Mouse (Mus musculus): Measurements from ENCODE around the gene 9130019O22Rik. TPM values are rescaled to one million over a fixed set of nuclear protein-coding genes. Genes with fewer than 3 reads are reported as not detected.
"Not testable (repeated sequence)": the region's sequence is repeated elsewhere in the genome, so short reads cannot be mapped to it uniquely, and the experiment has no call there.

Gene 9130019O22Rik
- total and polyA plus RNA-seq, 3 experiments = 1.2 to 10.2 (median 5.0) TPM

- Histone ChIP-seq H3K4me1 (ENCODE audit: insufficient read depth, low read depth, low read length) (peaks cover 42% of the 10 kb centered on the region), H3K36me3 (replicated peaks) (peaks cover 27% of the 10 kb centered on the region), H3K4me3 (ENCODE audit: low read depth, low read length) (peak overlapping the region; percentile 13; the same call in 1 of the 2 replicates), H3K9me3 (replicated peaks) (no peaks in the 10 kb centered on the region), H3K27me3 (ENCODE audit: insufficient read depth, low read length) (0 out of 2 replicates have a peak, but pooled peaks cover 3% of the 10 kb centered on the region)
- no peak for ATAC-seq (ENCODE audit: extremely low read depth, insufficient number of reproducible peaks, low FRiP score, poor library complexity, severe bottlenecking)
- no peak for DNase-seq (ENCODE audit: low spot score)
- TF ChIP-seq GATA1 (IDR thresholded peaks at IDR 0.05; ENCODE audit: borderline replicate concordance, low read length) (no peak), TAL1 (conservative IDR thresholded peaks at IDR 0.05; ENCODE audit: low read depth, low read length) (no peak), GATA2 (IDR thresholded peaks at IDR 0.05; ENCODE audit: borderline replicate concordance, low read depth, low read length) (no peak), POLR2AphosphoS5 (IDR thresholded peaks at IDR 0.05; ENCODE audit: insufficient replicate concordance, low read depth, low read length) (no peak), CTCF (IDR thresholded peaks at IDR 0.05; ENCODE audit: low read depth, low read length) (no peak)
These were observed 43.5 kb downstream of the 9130019O22Rik start for GRCm38 (mm10) chr7:127343351-127344019.

GRCm38 (mm10) chr7:127342888-127343287 is 44.1 kb downstream of the 9130019O22Rik start:
- DNase-seq (ENCODE audit: low spot score) (no peak), ATAC-seq (ENCODE audit: extremely low read depth, insufficient number of reproducible peaks, low FRiP score, poor library complexity, severe bottlenecking) (no peak)
- H3K9me3 ChIP-seq (replicated peaks) = no peaks in the 10 kb centered on the region
- H3K36me3 ChIP-seq (replicated peaks) = peaks cover 27% of the 10 kb centered on the region
- H3K4me3 ChIP-seq (ENCODE audit: low read depth, low read length) = no peak overlapping the region
- no peak for TF ChIP-seq POLR2AphosphoS5 (IDR thresholded peaks at IDR 0.05; ENCODE audit: insufficient replicate concordance, low read depth, low read length)
- TF ChIP-seq TAL1 (conservative IDR thresholded peaks at IDR 0.05; ENCODE audit: low read depth, low read length) = no peak
- no peak for TF ChIP-seq GATA1 (IDR thresholded peaks at IDR 0.05; ENCODE audit: borderline replicate concordance, low read length)
- TF ChIP-seq CTCF (IDR thresholded peaks at IDR 0.05; ENCODE audit: low read depth, low read length) = no peak
- TF ChIP-seq GATA2 (IDR thresholded peaks at IDR 0.05; ENCODE audit: borderline replicate concordance, low read depth, low read length) = no peak
- peaks cover 42% of the 10 kb centered on the region for H3K4me1 ChIP-seq (ENCODE audit: insufficient read depth, low read depth, low read length)
- H3K27me3 ChIP-seq (ENCODE audit: insufficient read depth, low read length) = peaks cover 7% of the 10 kb centered on the region; the same call in 1 of the 2 replicates

- H3K36me3 ChIP-seq (replicated peaks) = peaks cover 27% of the 10 kb centered on the region
- H3K27me3 ChIP-seq (ENCODE audit: insufficient read depth, low read length) = peaks cover 4% of the 10 kb centered on the region; the same call in 1 of the 2 replicates
- no peak overlapping the region for H3K4me3 ChIP-seq (ENCODE audit: low read depth, low read length)
- ATAC-seq (ENCODE audit: extremely low read depth, insufficient number of reproducible peaks, low FRiP score, poor library complexity, severe bottlenecking) = no peak
- peaks cover 38% of the 10 kb centered on the region for H3K4me1 ChIP-seq (ENCODE audit: insufficient read depth, low read depth, low read length)
- no peaks in the 10 kb centered on the region for H3K9me3 ChIP-seq (replicated peaks)
- DNase-seq (ENCODE audit: low spot score) = peak; percentile 41
- TF ChIP-seq GATA2 (IDR thresholded peaks at IDR 0.05; ENCODE audit: borderline replicate concordance, low read depth, low read length) (no peak), GATA1 (IDR thresholded peaks at IDR 0.05; ENCODE audit: borderline replicate concordance, low read length) (no peak), POLR2AphosphoS5 (IDR thresholded peaks at IDR 0.05; ENCODE audit: insufficient replicate concordance, low read depth, low read length) (no peak), TAL1 (conservative IDR thresholded peaks at IDR 0.05; ENCODE audit: low read depth, low read length) (no peak), CTCF (IDR thresholded peaks at IDR 0.05; ENCODE audit: low read depth, low read length) (no peak)
These were observed 44.6 kb downstream of the 9130019O22Rik start for GRCm38 (mm10) chr7:127342332-127342731.

- H3K9me3 ChIP-seq (replicated peaks); H3K4me3 ChIP-seq (ENCODE audit: low read depth, low read length); ATAC-seq (ENCODE audit: extremely low read depth, insufficient number of reproducible peaks, low FRiP score, poor library complexity, severe bottlenecking); DNase-seq (ENCODE audit: low spot score); H3K27me3 ChIP-seq (ENCODE audit: insufficient read depth, low read length): not testable (repeated sequence)
- Histone ChIP-seq H3K36me3 (replicated peaks) (peaks cover 27% of the 10 kb centered on the region), H3K4me1 (ENCODE audit: insufficient read depth, low read depth, low read length) (peaks cover 34% of the 10 kb centered on the region)
These were observed 45.1 kb downstream of the 9130019O22Rik start for GRCm38 (mm10) chr7:127341861-127342260.

- Histone ChIP-seq H3K36me3 (replicated peaks) (peaks cover 27% of the 10 kb centered on the region), H3K4me1 (ENCODE audit: insufficient read depth, low read depth, low read length) (peaks cover 29% of the 10 kb centered on the region), H3K27me3 (ENCODE audit: insufficient read depth, low read length) (peaks cover 10% of the 10 kb centered on the region; the same call in 1 of the 2 replicates), H3K4me3 (ENCODE audit: low read depth, low read length) (no peak overlapping the region), H3K9me3 (replicated peaks) (no peaks in the 10 kb centered on the region)
- DNase-seq (ENCODE audit: low spot score) (no peak), ATAC-seq (ENCODE audit: extremely low read depth, insufficient number of reproducible peaks, low FRiP score, poor library complexity, severe bottlenecking) (no peak)
- TF ChIP-seq TAL1 (conservative IDR thresholded peaks at IDR 0.05; ENCODE audit: low read depth, low read length) = no peak
- TF ChIP-seq POLR2AphosphoS5 (IDR thresholded peaks at IDR 0.05; ENCODE audit: insufficient replicate concordance, low read depth, low read length) = no peak
- TF ChIP-seq GATA2 (IDR thresholded peaks at IDR 0.05; ENCODE audit: borderline replicate concordance, low read depth, low read length) = no peak
- TF ChIP-seq GATA1 (IDR thresholded peaks at IDR 0.05; ENCODE audit: borderline replicate concordance, low read length) = no peak
- no peak for TF ChIP-seq CTCF (IDR thresholded peaks at IDR 0.05; ENCODE audit: low read depth, low read length)
These were observed 45.6 kb downstream of the 9130019O22Rik start for GRCm38 (mm10) chr7:127341356-127341755.

- Histone ChIP-seq H3K4me3 (ENCODE audit: low read depth, low read length) (no peak overlapping the region), H3K4me1 (ENCODE audit: insufficient read depth, low read depth, low read length) (peaks cover 3% of the 10 kb centered on the region; the same call in 1 of the 2 replicates), H3K27me3 (ENCODE audit: insufficient read depth, low read length) (peaks cover 26% of the 10 kb centered on the region), H3K9me3 (replicated peaks) (no peaks in the 10 kb centered on the region), H3K36me3 (replicated peaks) (peaks cover 11% of the 10 kb centered on the region)
- TF ChIP-seq GATA1 (IDR thresholded peaks at IDR 0.05; ENCODE audit: borderline replicate concordance, low read length) (no peak), TAL1 (conservative IDR thresholded peaks at IDR 0.05; ENCODE audit: low read depth, low read length) (no peak), GATA2 (IDR thresholded peaks at IDR 0.05; ENCODE audit: borderline replicate concordance, low read depth, low read length) (no peak), CTCF (IDR thresholded peaks at IDR 0.05; ENCODE audit: low read depth, low read length) (no peak), POLR2AphosphoS5 (IDR thresholded peaks at IDR 0.05; ENCODE audit: insufficient replicate concordance, low read depth, low read length) (no peak)
- DNase-seq (ENCODE audit: low spot score) (no peak), ATAC-seq (ENCODE audit: extremely low read depth, insufficient number of reproducible peaks, low FRiP score, poor library complexity, severe bottlenecking) (no peak)
These were observed 49.3 kb downstream of the 9130019O22Rik start for GRCm38 (mm10) chr7:127337636-127338035.

Measured in G1E (cell line).